Mouse (Mus musculus): ENCODE results near the gene Elob. TPM values are rescaled to one million over a fixed set of nuclear protein-coding genes. Genes with fewer than 3 reads are reported as not detected.

Elob gene
- polyA plus RNA-seq, 1 experiment from 2014 or later: 602 TPM

DNA sequence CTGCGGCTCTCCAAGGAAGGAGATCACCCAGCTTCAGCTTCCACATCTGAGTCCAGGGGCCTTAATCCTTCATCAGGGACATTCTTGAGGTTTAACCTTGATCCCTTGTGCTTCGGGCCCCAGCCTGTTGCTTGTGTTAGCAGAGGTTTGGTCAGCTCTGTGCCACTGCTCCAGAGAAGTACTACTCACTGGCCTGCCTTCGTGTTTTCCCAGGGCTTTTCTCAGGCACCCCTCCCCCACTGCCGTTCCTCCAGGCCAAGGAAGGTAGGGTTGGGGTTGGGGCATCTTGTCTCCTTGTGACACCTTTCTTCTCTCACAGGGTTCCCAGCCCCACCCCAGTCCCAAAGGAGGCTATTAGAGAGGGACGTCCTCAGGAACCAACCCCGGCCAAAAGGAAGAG is 6.8 kb downstream of the Elob start:
- peaks cover 100% of the 10 kb centered on the region for H3K36me3 ChIP-seq
- 78% methylated on average over 6 of the region's 6 CpGs for WGBS (ENCODE audit: insufficient replicate concordance)
- no peak for ATAC-seq

DNA sequence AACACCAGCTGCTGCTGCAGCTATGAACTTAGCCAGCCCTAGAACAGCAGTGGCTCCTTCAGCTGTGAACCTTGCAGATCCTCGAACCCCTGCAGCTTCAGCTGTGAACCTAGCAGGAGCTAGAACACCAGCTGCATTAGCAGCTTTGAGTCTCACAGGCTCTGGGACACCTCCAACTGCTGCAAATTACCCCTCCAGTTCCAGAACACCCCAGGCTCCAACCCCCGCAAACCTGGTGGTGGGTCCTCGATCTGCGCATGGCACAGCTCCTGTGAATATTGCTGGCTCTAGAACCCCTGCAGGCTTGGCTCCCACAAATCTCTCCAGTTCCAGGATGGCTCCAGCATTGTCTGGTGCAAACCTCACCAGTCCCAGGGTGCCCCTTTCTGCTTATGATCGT is 8.2 kb downstream of the Elob start:
- Histone ChIP-seq H3K27ac (no peak overlapping the region), H3K9me3 (replicated peaks) (peaks cover 47% of the 10 kb centered on the region), H3K4me2 (no peak overlapping the region), H3K4me3 (no peak overlapping the region), H3K9ac (no peak overlapping the region), H3K4me1 (no peaks in the 10 kb centered on the region), H3K27me3 (replicated peaks) (no peaks in the 10 kb centered on the region), H3K36me3 (peaks cover 100% of the 10 kb centered on the region)
- WGBS (ENCODE audit: insufficient replicate concordance): 93% methylated on average over 5 of the region's 5 CpGs
- ATAC-seq: no peak

More for the DNA sequence above, 6.8 kb downstream of the Elob start:
- peaks cover 34% of the 10 kb centered on the region for H3K9me3 ChIP-seq (replicated peaks)
- no peak overlapping the region for H3K9ac ChIP-seq
- no peak overlapping the region for H3K4me3 ChIP-seq
- no peak overlapping the region for H3K4me2 ChIP-seq
- peaks cover 11% of the 10 kb centered on the region for H3K4me1 ChIP-seq
- H3K27me3 ChIP-seq (replicated peaks): no peaks in the 10 kb centered on the region
- H3K27ac ChIP-seq: no peak overlapping the region

DNA sequence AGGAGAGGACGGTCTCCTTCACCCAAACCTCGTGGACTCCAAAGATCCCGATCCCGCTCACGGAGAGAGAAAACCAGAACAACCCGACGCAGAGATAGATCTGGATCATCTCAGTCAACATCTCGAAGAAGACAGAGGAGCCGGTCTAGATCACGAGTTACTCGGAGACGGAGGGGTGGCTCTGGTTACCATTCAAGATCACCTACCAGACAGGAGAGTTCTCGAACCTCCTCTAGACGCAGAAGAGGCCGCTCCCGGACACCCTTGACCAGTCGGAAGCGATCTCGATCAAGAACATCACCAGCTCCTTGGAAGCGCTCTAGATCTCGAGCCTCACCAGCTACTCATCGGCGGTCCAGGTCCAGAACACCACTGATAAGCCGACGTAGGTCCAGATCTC is 9.7 kb downstream of the Elob start:
- Histone ChIP-seq H3K9me3 (replicated peaks) (peaks cover 56% of the 10 kb centered on the region), H3K9ac (no peak overlapping the region), H3K36me3 (peaks cover 100% of the 10 kb centered on the region), H3K4me3 (no peak overlapping the region), H3K4me2 (no peak overlapping the region), H3K27ac (no peak overlapping the region), H3K27me3 (replicated peaks) (no peaks in the 10 kb centered on the region), H3K4me1 (no peaks in the 10 kb centered on the region)
- no peak for ATAC-seq
- WGBS (ENCODE audit: insufficient replicate concordance): 96% methylated on average over 25 of the region's 25 CpGs

DNA sequence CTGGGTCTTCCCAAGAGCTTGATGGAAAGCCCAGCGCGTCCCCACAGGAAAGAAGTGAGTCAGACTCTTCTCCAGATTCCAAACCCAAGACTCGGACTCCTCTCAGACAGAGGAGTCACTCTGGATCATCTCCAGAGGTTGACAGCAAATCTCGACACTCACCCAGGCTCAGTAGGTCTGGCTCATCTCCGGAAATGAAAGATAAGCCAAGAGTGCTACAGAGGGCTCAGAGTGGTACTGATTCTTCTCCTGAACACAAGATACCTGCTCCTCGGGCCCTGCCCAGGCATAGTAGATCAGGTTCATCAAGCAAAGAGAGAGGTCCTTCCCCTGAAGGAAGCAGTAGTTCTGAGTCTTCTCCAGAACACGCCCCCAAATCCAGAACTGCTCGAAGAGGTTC is 10.4 kb downstream of the Elob start:
- peaks cover 100% of the 10 kb centered on the region for H3K36me3 ChIP-seq
- H3K27me3 ChIP-seq (replicated peaks): no peaks in the 10 kb centered on the region
- no peak overlapping the region for H3K27ac ChIP-seq
- no peak for ATAC-seq
- peaks cover 56% of the 10 kb centered on the region for H3K9me3 ChIP-seq (replicated peaks)
- no peak overlapping the region for H3K4me3 ChIP-seq
- H3K4me2 ChIP-seq: no peak overlapping the region
- H3K4me1 ChIP-seq: no peaks in the 10 kb centered on the region
- WGBS (ENCODE audit: insufficient replicate concordance): 95% methylated on average over 8 of the region's 8 CpGs
- H3K9ac ChIP-seq: no peak overlapping the region

DNA sequence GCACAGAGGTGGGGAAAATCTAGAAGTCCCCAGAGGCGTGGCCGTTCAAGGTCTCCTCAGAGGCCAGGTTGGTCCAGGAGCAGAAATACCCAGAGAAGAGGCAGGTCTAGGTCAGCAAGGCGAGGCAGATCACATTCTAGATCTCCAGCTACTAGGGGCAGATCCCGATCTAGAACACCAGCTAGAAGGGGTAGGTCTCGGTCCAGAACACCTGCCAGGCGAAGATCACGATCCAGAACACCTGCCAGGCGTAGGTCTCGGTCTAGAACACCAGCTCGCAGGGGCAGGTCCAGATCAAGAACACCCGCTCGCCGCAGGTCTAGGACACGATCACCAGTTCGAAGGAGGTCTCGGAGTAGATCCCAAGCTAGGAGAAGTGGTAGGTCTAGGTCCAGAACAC is 13.3 kb downstream of the Elob start:
- Histone ChIP-seq H3K27ac (no peak overlapping the region), H3K9ac (no peak overlapping the region), H3K4me1 (no peaks in the 10 kb centered on the region), H3K4me2 (no peak overlapping the region), H3K36me3 (peaks cover 100% of the 10 kb centered on the region), H3K9me3 (replicated peaks) (peaks cover 56% of the 10 kb centered on the region), H3K27me3 (replicated peaks) (no peaks in the 10 kb centered on the region), H3K4me3 (no peak overlapping the region)
- 95% methylated on average over 16 of the region's 16 CpGs for WGBS (ENCODE audit: insufficient replicate concordance)
- no peak for ATAC-seq

DNA sequence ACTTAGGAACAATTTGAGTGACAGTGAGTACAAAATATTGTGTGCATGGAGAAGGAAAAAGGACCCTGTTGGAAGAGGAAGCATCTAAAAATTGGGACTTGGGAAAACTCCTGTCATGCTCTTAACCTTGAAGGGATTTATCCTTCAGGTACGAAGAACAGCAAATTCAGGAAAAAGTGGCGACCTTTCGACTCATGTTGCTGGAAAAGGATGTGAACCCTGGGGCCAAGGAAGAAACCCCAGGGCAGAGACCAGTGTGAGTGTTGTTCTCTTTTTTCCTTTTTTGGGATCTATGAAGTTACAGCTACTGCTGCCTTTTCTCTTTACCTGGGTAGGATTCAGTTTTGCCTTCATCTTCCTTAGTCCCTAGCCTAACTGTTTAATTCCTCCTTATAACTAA is 21.0 kb downstream of the Elob start:
- Histone ChIP-seq H3K27ac (no peak overlapping the region), H3K36me3 (peaks cover 68% of the 10 kb centered on the region), H3K4me1 (peaks cover 28% of the 10 kb centered on the region), H3K9me3 (replicated peaks) (no peaks in the 10 kb centered on the region), H3K9ac (no peak overlapping the region), H3K4me2 (no peak overlapping the region), H3K4me3 (no peak overlapping the region), H3K27me3 (replicated peaks) (no peaks in the 10 kb centered on the region)
- WGBS (ENCODE audit: insufficient replicate concordance): 93% methylated on average over 3 of the region's 3 CpGs
- no peak for ATAC-seq

DNA sequence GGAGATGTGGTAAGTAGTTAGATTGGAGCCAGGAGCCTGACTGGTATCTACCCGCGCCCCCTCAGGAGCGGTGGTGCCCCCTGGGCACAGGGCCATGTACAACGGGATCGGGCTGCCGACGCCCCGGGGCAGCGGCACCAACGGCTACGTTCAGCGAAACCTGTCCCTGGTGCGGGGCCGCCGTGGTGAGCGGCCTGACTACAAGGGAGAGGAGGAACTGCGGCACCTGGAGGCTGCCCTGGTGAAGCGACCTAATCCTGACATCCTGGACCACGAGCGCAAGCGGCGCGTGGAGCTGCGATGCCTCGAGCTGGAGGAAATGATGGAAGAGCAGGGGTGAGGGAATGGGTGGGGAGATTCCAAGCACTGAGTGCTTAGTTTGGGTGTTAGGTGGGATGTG is 22.1 kb downstream of the Elob start:
- no peak for ATAC-seq
- H3K9ac ChIP-seq: no peak overlapping the region
- no peaks in the 10 kb centered on the region for H3K9me3 ChIP-seq (replicated peaks)
- 87% methylated on average over 25 of the region's 25 CpGs for WGBS (ENCODE audit: insufficient replicate concordance)
- H3K4me3 ChIP-seq: no peak overlapping the region
- H3K36me3 ChIP-seq: peaks cover 57% of the 10 kb centered on the region
- H3K27me3 ChIP-seq (replicated peaks): no peaks in the 10 kb centered on the region
- H3K27ac ChIP-seq: no peak overlapping the region
- peaks cover 29% of the 10 kb centered on the region for H3K4me1 ChIP-seq
- H3K4me2 ChIP-seq: peak overlapping the region; percentile 79; the same call in 1 of the 2 replicates

DNA sequence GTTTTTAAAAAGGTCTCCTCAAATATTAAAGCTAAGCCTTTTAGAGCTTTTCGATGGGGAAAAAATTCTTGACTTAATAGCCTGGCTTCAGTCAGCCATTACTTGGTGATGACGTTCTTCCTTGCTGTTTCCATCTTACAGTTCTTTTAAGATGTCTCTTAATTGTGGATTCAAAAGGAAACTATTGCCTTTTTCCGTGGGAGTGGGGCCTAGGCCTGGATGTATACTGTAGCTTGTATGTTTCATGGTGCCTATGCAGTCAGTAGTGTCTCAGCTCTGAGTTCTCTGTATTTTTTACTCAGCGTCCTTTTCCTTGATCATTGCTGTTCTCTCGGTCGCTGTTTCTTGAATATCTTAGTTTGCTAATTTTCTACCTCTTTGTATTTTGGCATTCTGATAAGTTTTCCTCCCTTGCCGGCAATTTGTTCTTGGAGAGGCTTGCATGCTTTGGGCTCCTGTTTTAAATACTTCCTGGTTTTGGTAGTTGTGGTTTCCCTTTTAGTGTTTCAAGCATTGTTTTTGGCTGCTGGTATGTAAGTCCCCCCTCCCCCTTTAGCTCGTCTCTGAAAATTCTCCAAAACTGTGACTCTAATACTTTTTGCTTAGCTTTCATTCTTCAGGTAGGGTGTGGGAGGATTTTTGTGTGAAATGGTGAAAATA is 24.4 kb downstream of the Elob start:
- Histone ChIP-seq H3K4me3 (peak overlapping the region; percentile 91), H3K27ac (peak overlapping the region; percentile 94; the same call in 1 of the 2 replicates), H3K9ac (peak overlapping the region; percentile 99), H3K36me3 (peaks cover 34% of the 10 kb centered on the region), H3K4me1 (peaks cover 33% of the 10 kb centered on the region), H3K27me3 (replicated peaks) (no peaks in the 10 kb centered on the region), H3K4me2 (peak overlapping the region; percentile 79), H3K9me3 (replicated peaks) (no peaks in the 10 kb centered on the region)
- WGBS (ENCODE audit: insufficient replicate concordance): 2% methylated on average over 8 of the region's 8 CpGs
- ATAC-seq: no peak

DNA sequence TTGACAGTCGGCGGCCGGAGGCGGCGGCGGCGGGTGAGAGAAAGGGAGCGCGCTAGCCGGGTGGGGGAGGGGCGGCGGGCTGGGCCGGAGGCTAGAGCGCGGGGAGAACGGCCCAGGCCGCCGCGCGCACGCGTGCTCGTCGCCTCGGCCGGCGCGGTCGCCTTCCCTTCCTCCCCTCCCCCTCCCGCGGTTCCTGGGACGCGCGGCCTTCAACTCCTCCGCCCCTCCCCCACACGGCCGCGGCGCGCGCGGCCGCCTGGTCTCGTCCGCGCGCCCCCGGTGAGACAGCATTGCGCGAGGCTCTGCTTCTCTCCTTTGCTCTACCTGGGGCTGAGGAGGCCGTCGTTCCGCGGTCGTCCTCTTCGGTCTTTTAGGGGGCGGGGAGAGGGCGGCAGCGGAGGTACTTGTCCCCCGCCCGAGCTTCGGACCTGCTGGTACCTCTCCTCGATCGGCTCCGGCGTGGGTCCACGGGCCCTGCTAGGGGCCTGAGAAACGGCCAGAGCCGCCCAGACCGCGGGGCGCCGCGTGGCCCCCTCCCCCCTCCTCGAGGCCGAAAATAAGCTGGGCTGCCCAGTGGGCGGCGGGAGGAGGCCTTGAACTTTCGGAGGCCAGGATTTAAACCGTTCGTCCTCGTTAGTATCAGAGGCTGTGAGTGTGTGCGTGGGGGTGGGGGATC is 25.4 kb downstream of the Elob start:
- under 1% methylated on average over 51 of the region's 83 CpGs for WGBS (ENCODE audit: insufficient replicate concordance)
- Histone ChIP-seq H3K9me3 (replicated peaks) (no peaks in the 10 kb centered on the region), H3K9ac (peak overlapping the region; percentile 99), H3K4me2 (peak overlapping the region; percentile 79), H3K4me3 (peak overlapping the region; percentile 91), H3K27ac (peak overlapping the region; percentile 94), H3K4me1 (peaks cover 33% of the 10 kb centered on the region), H3K27me3 (replicated peaks) (no peaks in the 10 kb centered on the region), H3K36me3 (peaks cover 23% of the 10 kb centered on the region)
- peak; percentile 73 for ATAC-seq

DNA sequence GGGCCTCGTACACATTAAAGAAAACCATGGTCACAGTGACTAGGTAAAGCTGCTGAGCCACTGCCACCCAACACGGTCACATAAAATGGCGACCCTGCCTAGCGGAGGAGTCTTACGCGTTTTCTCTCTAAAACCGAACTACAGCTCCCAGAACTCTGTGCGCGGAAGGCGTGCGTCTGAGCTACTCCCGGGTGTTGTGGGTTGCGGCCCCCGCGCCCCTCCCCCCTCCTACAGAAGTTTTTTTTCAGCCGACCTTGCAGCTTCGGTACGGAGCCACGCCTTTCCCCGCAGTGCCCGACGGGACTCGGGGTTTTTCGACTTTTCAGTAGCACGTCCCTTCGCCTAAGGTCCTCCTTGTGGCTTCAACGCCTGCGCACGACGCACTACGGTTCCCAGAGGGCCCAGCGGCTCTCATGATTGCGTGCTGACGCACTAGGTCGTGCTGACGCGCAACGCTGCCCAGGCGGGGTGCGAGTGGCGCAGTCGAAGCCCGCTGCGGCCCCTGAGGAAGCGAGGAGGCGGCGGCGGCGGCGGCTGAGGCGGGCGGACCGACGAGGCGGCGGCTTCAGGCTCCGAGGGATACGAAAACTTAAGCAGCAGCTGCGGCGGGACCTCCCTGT is 26.1 kb downstream of the Elob start:
- Histone ChIP-seq H3K27ac (peak overlapping the region; percentile 94), H3K9me3 (replicated peaks) (no peaks in the 10 kb centered on the region), H3K4me1 (peaks cover 33% of the 10 kb centered on the region), H3K4me3 (peak overlapping the region; percentile 91), H3K36me3 (peaks cover 17% of the 10 kb centered on the region), H3K9ac (peak overlapping the region; percentile 99), H3K4me2 (peak overlapping the region; percentile 79), H3K27me3 (replicated peaks) (no peaks in the 10 kb centered on the region)
- peak; percentile 97 for ATAC-seq
- WGBS (ENCODE audit: insufficient replicate concordance): under 1% methylated on average over 51 of the region's 60 CpGs

DNA sequence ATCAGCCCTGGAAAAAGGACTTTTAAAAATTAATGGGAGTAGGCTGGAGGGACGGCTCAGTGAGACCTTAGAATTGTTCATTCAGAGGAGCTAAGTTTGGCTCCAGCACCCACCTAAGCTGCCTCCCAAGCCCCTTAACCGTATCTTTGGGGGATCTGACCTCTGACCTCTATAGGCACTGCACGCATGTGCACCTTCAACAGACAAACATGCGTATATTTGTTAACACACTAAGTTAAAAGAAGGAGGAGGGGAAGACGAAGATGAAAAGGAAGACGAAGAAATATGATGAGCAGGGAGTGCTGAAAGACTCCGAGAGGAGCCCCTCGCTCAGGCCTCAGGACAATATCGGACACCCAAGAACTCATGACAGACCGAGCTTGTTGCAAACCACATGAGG is 27.3 kb downstream of the Elob start:
- H3K27me3 ChIP-seq (replicated peaks): no peaks in the 10 kb centered on the region
- WGBS (ENCODE audit: insufficient replicate concordance): 89% methylated on average over 10 of the region's 10 CpGs
- H3K9ac ChIP-seq: no peak overlapping the region
- H3K4me2 ChIP-seq: peak overlapping the region; percentile 79
- peaks cover 5% of the 10 kb centered on the region for H3K36me3 ChIP-seq
- no peak for ATAC-seq
- peak overlapping the region; percentile 46; the same call in 1 of the 2 replicates for H3K27ac ChIP-seq
- H3K9me3 ChIP-seq (replicated peaks): no peaks in the 10 kb centered on the region
- H3K4me1 ChIP-seq: peaks cover 28% of the 10 kb centered on the region
- peak overlapping the region; percentile 91; the same call in 1 of the 2 replicates for H3K4me3 ChIP-seq

DNA sequence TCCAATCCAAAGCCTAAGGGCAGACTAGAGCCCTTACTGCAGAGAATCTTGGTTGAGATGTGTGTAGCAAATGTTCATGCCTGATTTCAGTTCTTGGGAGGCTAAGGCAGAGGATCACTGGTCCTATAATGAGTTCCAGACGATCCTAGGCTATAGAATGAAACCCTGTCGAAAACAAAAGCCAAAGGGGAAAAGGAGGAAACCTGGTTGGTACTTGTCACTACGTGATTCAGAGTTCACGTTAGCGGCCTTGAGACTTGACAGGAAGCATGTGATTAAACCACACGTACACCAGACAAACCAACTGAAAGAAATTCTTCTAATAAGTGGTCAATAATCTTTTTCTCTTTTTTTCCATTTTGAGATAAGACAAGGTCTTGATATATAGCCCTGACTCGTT is 31.6 kb downstream of the Elob start:
- Histone ChIP-seq H3K4me2 (no peak overlapping the region), H3K9me3 (replicated peaks) (no peaks in the 10 kb centered on the region), H3K4me1 (peaks cover 5% of the 10 kb centered on the region; the same call in 1 of the 2 replicates), H3K9ac (no peak overlapping the region), H3K27ac (no peak overlapping the region), H3K36me3 (no peaks in the 10 kb centered on the region), H3K4me3 (no peak overlapping the region), H3K27me3 (replicated peaks) (no peaks in the 10 kb centered on the region)
- ATAC-seq: no peak
- 37% methylated on average over 7 of the region's 7 CpGs for WGBS (ENCODE audit: insufficient replicate concordance)
